ENCODE assay signal across 9 mouse cellular contexts in genomic region chr7:138940612-138941461, GRCm38 (mm10). TPM values are rescaled to one million over a fixed set of nuclear protein-coding genes. Genes with fewer than 3 reads are reported as not detected.
DNase-seq lines count a peak whose midpoint lies in the region; ATAC-seq and TF ChIP-seq lines count a peak whose summit lies in the region.
"Had no signal": no experiment of that assay in that cellular context is flagged by ENCODE, and none has a peak within 500 bp of the region (broad histone marks: within the 10 kb centered on the region; RNA-seq: fewer than 3 reads in every experiment).

Gene Jakmip3 (plus strand): TSS chr7:138940730.

- under 1% methylated on average over 50 of the region's 78 CpGs for WGBS in embryonic facial prominence, embryonic 14.5 days
- WGBS in hindbrain, embryonic 13.5 days: under 1% methylated on average over 78 of the region's 78 CpGs
- WGBS in limb, embryonic 14.5 days: under 1% methylated on average over 66 of the region's 78 CpGs

- no peak for TF ChIP-seq POLR2A in limb, embryonic 14.5 days (IDR thresholded peaks at IDR 0.05; ENCODE audit: borderline replicate concordance, extremely low read depth, insufficient read depth, insufficient read length)

- DNase-seq in adrenal gland, adult 18-20 months (ENCODE audit: low spot score in 2 of 2): peak; percentile 26 to 31
- no peak for DNase-seq in adrenal gland, adult 8-10 months
- peak; percentile 28 for DNase-seq in adrenal gland, postnatal 14 days
- DNase-seq in embryonic facial prominence, embryonic 14.5 days (ENCODE audit: low spot score): no peak
- no peak for DNase-seq in limb, embryonic 14.5 days (ENCODE audit: low spot score)
- peak; percentile 82 for DNase-seq in right cerebral cortex, adult 18-20 months
- DNase-seq in urinary bladder, adult 18-20 months (ENCODE audit: low spot score in 2 of 2): no peak

- no peaks in the 10 kb centered on the region for H3K9me3 ChIP-seq in embryonic facial prominence, embryonic 14.5 days (ENCODE audit: control insufficient read depth, low read length)
- no peaks in the 10 kb centered on the region for H3K9me3 ChIP-seq in hindbrain, embryonic 13.5 days
- H3K9me3 ChIP-seq in limb, embryonic 14.5 days (ENCODE audit: control insufficient read depth, low read length): no peaks in the 10 kb centered on the region

- H3K4me3 ChIP-seq in embryonic facial prominence, embryonic 14.5 days (ENCODE audit: low read depth, low read length): peak within 1 kb of the TSS; percentile 46
- peak within 1 kb of the TSS; percentile 57 for H3K4me3 ChIP-seq in hindbrain, embryonic 13.5 days
- H3K4me3 ChIP-seq in limb, embryonic 14.5 days (replicated peaks; ENCODE audit: low read length): peak within 1 kb of the TSS; percentile 43
- H3K4me3 ChIP-seq: erythroblast, embryonic 14.5 days had no signal

- H3K36me3 ChIP-seq in embryonic facial prominence, embryonic 14.5 days (ENCODE audit: control insufficient read depth, insufficient read depth, low read length): no peaks in the 10 kb centered on the region
- no peaks in the 10 kb centered on the region for H3K36me3 ChIP-seq in hindbrain, embryonic 13.5 days
- H3K36me3 ChIP-seq in limb, embryonic 14.5 days (ENCODE audit: control insufficient read depth, insufficient read depth, low read length): no peaks in the 10 kb centered on the region

- peaks cover 56% of the 10 kb centered on the region for H3K27me3 ChIP-seq in embryonic facial prominence, embryonic 14.5 days (replicated peaks; ENCODE audit: control insufficient read depth, insufficient read depth, low read length)
- H3K27me3 ChIP-seq in hindbrain, embryonic 13.5 days: peaks cover 88% of the 10 kb centered on the region
- H3K27me3 ChIP-seq in limb, embryonic 14.5 days (ENCODE audit: control insufficient read depth, insufficient read depth, low read length): peaks cover 44% of the 10 kb centered on the region

- H3K4me1 ChIP-seq in embryonic facial prominence, embryonic 14.5 days (ENCODE audit: control insufficient read depth, insufficient read depth, low read length): peaks cover 2% of the 10 kb centered on the region; the same call in 1 of the 2 replicates
- H3K4me1 ChIP-seq in hindbrain, embryonic 13.5 days (replicated peaks): peaks cover 18% of the 10 kb centered on the region
- peaks cover 4% of the 10 kb centered on the region for H3K4me1 ChIP-seq in limb, embryonic 14.5 days (ENCODE audit: control insufficient read depth, insufficient read depth, low read length)

- peak; percentile 33; the same call in 1 of the 2 replicates for ATAC-seq in embryonic facial prominence, embryonic 14.5 days (ENCODE audit: low read depth)
- peak; percentile 80 for ATAC-seq in hindbrain, embryonic 13.5 days (ENCODE audit: low FRiP score)
- 0 out of 2 replicates have a peak, but pooled peaks have one; percentile 23 for ATAC-seq in limb, embryonic 14.5 days (ENCODE audit: low FRiP score, low read depth)

- H3K9ac ChIP-seq in embryonic facial prominence, embryonic 14.5 days (ENCODE audit: low read depth, low read length): peak within 1 kb of the TSS; percentile 53
- H3K9ac ChIP-seq in hindbrain, embryonic 13.5 days: peak within 1 kb of the TSS; percentile 78
- peak within 1 kb of the TSS; percentile 26 for H3K9ac ChIP-seq in limb, embryonic 14.5 days (ENCODE audit: low read depth, low read length, severe bottlenecking)

- H3K27ac ChIP-seq in embryonic facial prominence, embryonic 14.5 days (replicated peaks; ENCODE audit: low read depth, low read length): no peak within 1 kb of the TSS
- peak within 1 kb of the TSS; percentile 55 for H3K27ac ChIP-seq in hindbrain, embryonic 13.5 days
- no peak within 1 kb of the TSS for H3K27ac ChIP-seq in limb, embryonic 14.5 days (replicated peaks; ENCODE audit: low read depth, low read length)

- H3K4me2 ChIP-seq in embryonic facial prominence, embryonic 14.5 days (ENCODE audit: low read depth, low read length): peak within 1 kb of the TSS; percentile 89
- peak within 1 kb of the TSS; percentile 88 for H3K4me2 ChIP-seq in hindbrain, embryonic 13.5 days
- peak within 1 kb of the TSS; percentile 84 for H3K4me2 ChIP-seq in limb, embryonic 14.5 days (replicated peaks; ENCODE audit: low read depth, low read length, severe bottlenecking)

RNA-seq across cellular contexts. Expression of gene Jakmip3, which starts in this region (rescaled TPM):
- 1 to 10 TPM; 4.4 to 5.4 TPM for total RNA-seq in adrenal gland, adult 18-20 months (2021)
- total RNA-seq in adrenal gland, adult 8-10 months (2022): 10 to 100 TPM in 2 of 4 experiments, 1 to 10 TPM in 2; 4.4 to 13.1 (median 8.8) TPM
- 3.9 and 4.7 TPM in 2 replicates for total RNA-seq in adrenal gland, postnatal 14 days (2021)
- 0.46 and 1.2 TPM in 2 replicates for polyA plus RNA-seq in embryonic facial prominence, embryonic 14.5 days (2014; fragmentation: Nextera tagmentation; extraction: Ambion mirVana)
- polyA plus RNA-seq in hindbrain, embryonic 13.5 days (2015; fragmentation: Nextera tagmentation; extraction: Ambion mirVana): 4.3 and 5.1 TPM in 2 replicates
- 1.4 TPM in 2 replicates for polyA plus RNA-seq in limb, embryonic 14.5 days (2012; rRNA removed)
- 0.37 and 0.48 TPM in 2 replicates for polyA plus RNA-seq in limb, embryonic 14.5 days (2014; fragmentation: Nextera tagmentation; extraction: Ambion mirVana)
- polyA plus RNA-seq: erythroblast, embryonic 14.5 days had no signal

Comparison
In these comparisons a context has a peak if more than half of its experiments do, and no peak if none do; other contexts are left out.
1. DNase-seq: peak in adrenal gland, adult 18-20 months (2 of 2), adrenal gland, postnatal 14 days (single experiment) and right cerebral cortex, adult 18-20 months (single experiment); none in adrenal gland, adult 8-10 months (single experiment), embryonic facial prominence, embryonic 14.5 days (single experiment), limb, embryonic 14.5 days (single experiment) and urinary bladder, adult 18-20 months (0 of 2).
2. ATAC-seq: peak in every context shown above with its lines; median percentile 80 in hindbrain, embryonic 13.5 days; 33 in embryonic facial prominence, embryonic 14.5 days; 23 in limb, embryonic 14.5 days.
3. H3K9ac ChIP-seq: peak in every context shown above with its lines; median percentile 78 in hindbrain, embryonic 13.5 days; 53 in embryonic facial prominence, embryonic 14.5 days; 26 in limb, embryonic 14.5 days.
4. Peak in every context shown above with its lines, with median percentiles within 50 percentile points of each other: H3K4me2 ChIP-seq and H3K4me3 ChIP-seq.